Mouse (Mus musculus): ENCODE data around the gene Zfp62. TPM values are rescaled to one million over a fixed set of nuclear protein-coding genes. Genes with fewer than 3 reads are reported as not detected.
A peak's percentile ranks its signal among the peaks of the same experiment; 100 is the strongest.

The Zfp62 gene
- polyA plus RNA-seq, 1 experiment: 22.1 TPM

GRCm38 (mm10) chr11:49245176-49245575 is 42.1 kb downstream of the Zfp62 start:
- Histone ChIP-seq H3K4me3 (ENCODE audit: insufficient read depth, low read length) (no peak overlapping the region; the same call in 1 of the 2 replicates), H3K27ac (ENCODE audit: insufficient read depth, low read length) (no peak overlapping the region), H3K4me1 (ENCODE audit: control insufficient read depth, insufficient read depth, low read length) (peaks cover 15% of the 10 kb centered on the region)
- TF ChIP-seq POLR2A (IDR thresholded peaks at IDR 0.05; ENCODE audit: extremely low read depth, insufficient read depth, low read length): no peak

- no peak overlapping the region; the same call in 1 of the 2 replicates for H3K4me3 ChIP-seq (ENCODE audit: insufficient read depth, low read length)
- peak overlapping the region; percentile 26; the same call in 1 of the 2 replicates for H3K27ac ChIP-seq (ENCODE audit: insufficient read depth, low read length)
- TF ChIP-seq CTCF (IDR thresholded peaks at IDR 0.05; ENCODE audit: extremely low read depth, insufficient read depth, low read length) (no peak), POLR2A (IDR thresholded peaks at IDR 0.05; ENCODE audit: extremely low read depth, insufficient read depth, low read length) (no peak)
- H3K4me1 ChIP-seq (ENCODE audit: control insufficient read depth, insufficient read depth, low read length): peaks cover 15% of the 10 kb centered on the region
Measured at GRCm38 (mm10) chr11:49245634-49246415, 42.7 kb downstream of the Zfp62 start.

- Histone ChIP-seq H3K27ac (ENCODE audit: insufficient read depth, low read length) (no peak overlapping the region), H3K4me3 (ENCODE audit: insufficient read depth, low read length) (no peak overlapping the region), H3K4me1 (ENCODE audit: control insufficient read depth, insufficient read depth, low read length) (peaks cover 16% of the 10 kb centered on the region)
- TF ChIP-seq CTCF (IDR thresholded peaks at IDR 0.05; ENCODE audit: extremely low read depth, insufficient read depth, low read length) (no peak), POLR2A (IDR thresholded peaks at IDR 0.05; ENCODE audit: extremely low read depth, insufficient read depth, low read length) (no peak)
Measured at GRCm38 (mm10) chr11:49246523-49246922, 43.4 kb downstream of the Zfp62 start.

- no peak overlapping the region for H3K27ac ChIP-seq (ENCODE audit: insufficient read depth, low read length)
- TF ChIP-seq POLR2A (IDR thresholded peaks at IDR 0.05; ENCODE audit: extremely low read depth, insufficient read depth, low read length): no peak
- TF ChIP-seq CTCF (IDR thresholded peaks at IDR 0.05; ENCODE audit: extremely low read depth, insufficient read depth, low read length): no peak
- H3K4me3 ChIP-seq (ENCODE audit: insufficient read depth, low read length): no peak overlapping the region
- peaks cover 17% of the 10 kb centered on the region for H3K4me1 ChIP-seq (ENCODE audit: control insufficient read depth, insufficient read depth, low read length)
Measured at GRCm38 (mm10) chr11:49247255-49247654, 44.2 kb downstream of the Zfp62 start.

GRCm38 (mm10) chr11:49248226-49248973 is 45.3 kb downstream of the Zfp62 start:
- peak overlapping the region; percentile 60; the same call in 1 of the 2 replicates for H3K27ac ChIP-seq (ENCODE audit: insufficient read depth, low read length)
- TF ChIP-seq POLR2A (IDR thresholded peaks at IDR 0.05; ENCODE audit: extremely low read depth, insufficient read depth, low read length) (no peak), CTCF (IDR thresholded peaks at IDR 0.05; ENCODE audit: extremely low read depth, insufficient read depth, low read length) (no peak)

GRCm38 (mm10) chr11:49248974-49249700 is 46.0 kb downstream of the Zfp62 start:
- Histone ChIP-seq H3K4me3 (ENCODE audit: insufficient read depth, low read length) (no peak overlapping the region), H3K4me1 (ENCODE audit: control insufficient read depth, insufficient read depth, low read length) (peaks cover 17% of the 10 kb centered on the region), H3K27ac (ENCODE audit: insufficient read depth, low read length) (peak overlapping the region; percentile 60)
- TF ChIP-seq POLR2A (IDR thresholded peaks at IDR 0.05; ENCODE audit: extremely low read depth, insufficient read depth, low read length): no peak
- TF ChIP-seq CTCF (IDR thresholded peaks at IDR 0.05; ENCODE audit: extremely low read depth, insufficient read depth, low read length): no peak

More at GRCm38 (mm10) chr11:49248226-49248973, 45.3 kb downstream of the Zfp62 start:
- no peak overlapping the region for H3K4me3 ChIP-seq (ENCODE audit: insufficient read depth, low read length)
- H3K4me1 ChIP-seq (ENCODE audit: control insufficient read depth, insufficient read depth, low read length): peaks cover 17% of the 10 kb centered on the region

- Histone ChIP-seq H3K27ac (ENCODE audit: insufficient read depth, low read length) (peak overlapping the region; percentile 60; the same call in 1 of the 2 replicates), H3K4me1 (ENCODE audit: control insufficient read depth, insufficient read depth, low read length) (peaks cover 17% of the 10 kb centered on the region), H3K4me3 (ENCODE audit: insufficient read depth, low read length) (peak overlapping the region; percentile 45)
- TF ChIP-seq CTCF (IDR thresholded peaks at IDR 0.05; ENCODE audit: extremely low read depth, insufficient read depth, low read length): no peak
- TF ChIP-seq POLR2A (IDR thresholded peaks at IDR 0.05; ENCODE audit: extremely low read depth, insufficient read depth, low read length): no peak
Measured at GRCm38 (mm10) chr11:49249811-49250421, 46.8 kb downstream of the Zfp62 start.

- peak overlapping the region; percentile 45 for H3K4me3 ChIP-seq (ENCODE audit: insufficient read depth, low read length)
- H3K4me1 ChIP-seq (ENCODE audit: control insufficient read depth, insufficient read depth, low read length): peaks cover 15% of the 10 kb centered on the region
- peak overlapping the region; percentile 62 for H3K27ac ChIP-seq (ENCODE audit: insufficient read depth, low read length)
- TF ChIP-seq CTCF (IDR thresholded peaks at IDR 0.05; ENCODE audit: extremely low read depth, insufficient read depth, low read length) (0 out of 2 replicates have a peak, but pooled peaks have one; percentile 19), POLR2A (IDR thresholded peaks at IDR 0.05; ENCODE audit: extremely low read depth, insufficient read depth, low read length) (0 out of 2 replicates have a peak, but pooled peaks have one; percentile 21)
Measured at GRCm38 (mm10) chr11:49250422-49251379, 47.6 kb downstream of the Zfp62 start.
